Mouse (Mus musculus) C2C12 (cell line): ENCODE results near the gene Pafah1b2.

Source experiments
- CEBPB ChIP-seq: IDR thresholded peaks from one replicate; pipeline ENCODE4 v1.6.1; 2011; ENCODE audit warnings: low read depth, mild to moderate bottlenecking, control low read depth, moderate library complexity
- CTCF ChIP-seq: IDR thresholded peaks from one replicate; pipeline ENCODE4 v1.5.1; 2011; ENCODE audit not compliant: control insufficient read depth, insufficient read depth, insufficient read length
- FOSL1 ChIP-seq: IDR thresholded peaks from one replicate; pipeline ENCODE4 v1.8.0; 2011; ENCODE audit warnings: mild to moderate bottlenecking, low read length; ENCODE audit not compliant: poor library complexity, insufficient read depth, severe bottlenecking
- MAX ChIP-seq: IDR thresholded peaks from one replicate; pipeline ENCODE4 v1.6.1; 2011; ENCODE audit warnings: mild to moderate bottlenecking, control low read depth
- MYOD1 ChIP-seq: IDR thresholded peaks from one replicate; pipeline ENCODE4 v1.6.1; 2011; ENCODE audit warnings: low read depth; ENCODE audit not compliant: control insufficient read depth, insufficient read length
- MYOG ChIP-seq: IDR thresholded peaks from one replicate; pipeline ENCODE4 v1.6.1; 2011; ENCODE audit not compliant: control insufficient read depth, insufficient read length; ENCODE audit errors: extremely low read depth
- USF1 ChIP-seq: IDR thresholded peaks from one replicate; pipeline ENCODE4 v1.6.1; 2011; ENCODE audit warnings: low read depth, mild to moderate bottlenecking, control low read depth, moderate library complexity

DNA sequence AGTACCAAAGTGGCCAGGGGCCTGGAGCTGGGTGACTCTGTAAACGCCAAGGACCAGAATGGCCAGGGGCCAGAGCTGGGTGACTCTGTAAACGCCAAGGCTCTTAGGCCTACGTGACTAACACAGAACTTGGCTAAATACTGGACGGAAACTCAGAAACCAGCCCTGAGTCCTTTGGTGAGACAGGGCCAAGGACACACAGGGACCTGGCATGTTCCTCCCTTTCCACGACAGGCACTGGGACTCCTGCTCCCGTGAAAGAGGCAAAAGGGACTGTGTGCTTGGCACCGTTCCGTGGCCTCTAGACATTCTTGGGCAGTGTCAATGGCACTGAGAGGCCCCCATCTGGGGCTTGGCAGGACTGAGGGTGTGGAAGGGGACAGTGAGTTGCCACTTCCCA lies 74.4 kb downstream of the Pafah1b2 start:
- no peak for TF ChIP-seq CTCF
- TF ChIP-seq USF1, result no peak
- no peak for TF ChIP-seq CEBPB
- TF ChIP-seq MYOG, result no peak
- TF ChIP-seq FOSL1, result no peak
- TF ChIP-seq MAX, result no peak
- TF ChIP-seq MYOD1, result no peak
